In genomic region chr11:52233043-52233653, GRCm38 (mm10) we compare ENCODE assay signal across 8 mouse cellular contexts. TPM values are rescaled to one million over a fixed set of nuclear protein-coding genes. Genes with fewer than 3 reads are reported as not detected.
DNase-seq lines count a peak whose midpoint lies in the region; ATAC-seq and TF ChIP-seq lines count a peak whose summit lies in the region.

No protein-coding gene starts in this region.

- peaks cover 20% of the 10 kb centered on the region for H3K4me1 ChIP-seq in heart, embryonic 15.5 days (replicated peaks)
- no peaks in the 10 kb centered on the region; the same call in 1 of the 2 replicates for H3K4me1 ChIP-seq in bone marrow, adult 2 months (ENCODE audit: control insufficient read depth, insufficient read depth, low read length)
- peaks cover 26% of the 10 kb centered on the region for H3K4me1 ChIP-seq in hindbrain, embryonic 13.5 days (replicated peaks)
- peaks cover 31% of the 10 kb centered on the region for H3K4me1 ChIP-seq in midbrain, embryonic 13.5 days (replicated peaks)

- peak overlapping the region; percentile 63 for H3K4me2 ChIP-seq in heart, embryonic 15.5 days
- H3K4me2 ChIP-seq in hindbrain, embryonic 13.5 days: peak overlapping the region; percentile 72
- peak overlapping the region; percentile 80 for H3K4me2 ChIP-seq in midbrain, embryonic 13.5 days (replicated peaks)

- no peaks in the 10 kb centered on the region for H3K27me3 ChIP-seq in heart, embryonic 15.5 days
- H3K27me3 ChIP-seq in hindbrain, embryonic 13.5 days: no peaks in the 10 kb centered on the region
- H3K27me3 ChIP-seq in midbrain, embryonic 13.5 days: no peaks in the 10 kb centered on the region

- intact Hi-C loops in heart, postnatal 25 days (cut with DNase I): loop anchor here (5.0 kb wide), 1 partner anchor 231 kb away; the partner anchor contains the start of genes Cdkl3 and Ube2b

- no peak overlapping the region for H3K27ac ChIP-seq in heart, embryonic 15.5 days
- H3K27ac ChIP-seq in bone marrow, adult 2 months (ENCODE audit: control insufficient read depth, insufficient read depth, low read depth, low read length, poor library complexity): no peak overlapping the region
- H3K27ac ChIP-seq in hindbrain, embryonic 13.5 days: no peak overlapping the region
- H3K27ac ChIP-seq in midbrain, embryonic 13.5 days: no peak overlapping the region

- H3K9me3 ChIP-seq in heart, embryonic 15.5 days (replicated peaks): no peaks in the 10 kb centered on the region
- no peaks in the 10 kb centered on the region for H3K9me3 ChIP-seq in hindbrain, embryonic 13.5 days
- H3K9me3 ChIP-seq in midbrain, embryonic 13.5 days: no peaks in the 10 kb centered on the region

- peak overlapping the region; percentile 64 for H3K4me3 ChIP-seq in heart, embryonic 15.5 days
- H3K4me3 ChIP-seq in bone marrow, adult 2 months (replicated peaks; ENCODE audit: control insufficient read depth, low read depth, low read length): peak overlapping the region; percentile 36
- H3K4me3 ChIP-seq in hindbrain, embryonic 13.5 days: peak overlapping the region; percentile 98
- H3K4me3 ChIP-seq in midbrain, embryonic 13.5 days (replicated peaks): peak overlapping the region; percentile 91

- no peak for TF ChIP-seq CTCF in bone marrow, adult 2 months (IDR thresholded peaks at IDR 0.05; ENCODE audit: control insufficient read depth, insufficient read depth, low read length)

- H3K36me3 ChIP-seq in heart, embryonic 15.5 days: peaks cover 8% of the 10 kb centered on the region
- H3K36me3 ChIP-seq in hindbrain, embryonic 13.5 days: peaks cover 12% of the 10 kb centered on the region
- H3K36me3 ChIP-seq in midbrain, embryonic 13.5 days: peaks cover 17% of the 10 kb centered on the region

- no peak for ATAC-seq in heart, embryonic 15.5 days (replicated peaks; ENCODE audit: insufficient number of reproducible peaks, insufficient read depth, low FRiP score, low read depth)
- ATAC-seq in hindbrain, embryonic 13.5 days (ENCODE audit: low FRiP score): no peak
- ATAC-seq in midbrain, embryonic 13.5 days: no peak

- peak overlapping the region; percentile 80 for H3K9ac ChIP-seq in heart, embryonic 15.5 days
- H3K9ac ChIP-seq in hindbrain, embryonic 13.5 days: peak overlapping the region; percentile 99
- H3K9ac ChIP-seq in midbrain, embryonic 13.5 days (replicated peaks): peak overlapping the region; percentile 99

- TF ChIP-seq POLR2A in bone marrow, adult 2 months (IDR thresholded peaks at IDR 0.05; ENCODE audit: borderline replicate concordance, control insufficient read depth, low read depth, low read length): no peak

- DNase-seq in heart, postnatal 25 days (ENCODE audit: low spot score): no peak
- DNase-seq in yolk sac, embryonic 10.5 days (ENCODE audit: low spot score): no peak
- DNase-seq in layer of hippocampus, postnatal 10 days (ENCODE audit: low spot score in 2 of 2): no peak
- no peak for DNase-seq in urinary bladder, adult 18-20 months (ENCODE audit: low spot score in 2 of 2)

- 20% methylated on average over 3 of the region's 3 CpGs for WGBS in heart, embryonic 15.5 days
- 9% methylated on average over 3 of the region's 3 CpGs for WGBS in bone marrow, adult 2 months
- WGBS in hindbrain, embryonic 13.5 days: 43% methylated on average over 3 of the region's 3 CpGs
- WGBS in midbrain, embryonic 13.5 days: 33% methylated on average over 3 of the region's 3 CpGs

RNA-seq across cellular contexts. Expression of gene Skp1a, which starts 1.4 kb away (rescaled TPM):
- 464 and 512 TPM in 2 replicates for polyA plus RNA-seq in heart, embryonic 15.5 days (2015; fragmentation: Nextera tagmentation; extraction: Ambion mirVana)
- 100 to 1,000 TPM; 236 to 255 TPM for total RNA-seq in heart, postnatal 25 days (2021)
- 102 and 171 TPM in 2 replicates for polyA plus RNA-seq in bone marrow, adult 2 months (2011; ENCODE audit: insufficient read depth, insufficient read length, low replicate concordance, missing spikeins)
- 1,097 and 1,103 TPM in 2 replicates for polyA plus RNA-seq in hindbrain, embryonic 13.5 days (2015; fragmentation: Nextera tagmentation; extraction: Ambion mirVana)
- 1,061 and 1,143 TPM in 2 replicates for polyA plus RNA-seq in midbrain, embryonic 13.5 days (2015; fragmentation: Nextera tagmentation; extraction: Ambion mirVana)
- 100 to 1,000 TPM; 464 to 465 TPM for total RNA-seq in layer of hippocampus, postnatal 10 days (2021)

RNA-seq across cellular contexts. Expression of gene Olfr1371, which starts 19.4 kb away (rescaled TPM):
- not detected in 2 replicates for polyA plus RNA-seq in heart, embryonic 15.5 days (2015; fragmentation: Nextera tagmentation; extraction: Ambion mirVana)
- total RNA-seq in heart, postnatal 25 days (2021): not detected
- not detected in 2 replicates for polyA plus RNA-seq in bone marrow, adult 2 months (2011; ENCODE audit: insufficient read depth, insufficient read length, low replicate concordance, missing spikeins)
- polyA plus RNA-seq in hindbrain, embryonic 13.5 days (2015; fragmentation: Nextera tagmentation; extraction: Ambion mirVana): not detected in 2 replicates
- polyA plus RNA-seq in midbrain, embryonic 13.5 days (2015; fragmentation: Nextera tagmentation; extraction: Ambion mirVana): not detected in 2 replicates
- not detected for total RNA-seq in layer of hippocampus, postnatal 10 days (2021)

RNA-seq across cellular contexts. Expression of gene Tcf7, which starts 49.7 kb away (rescaled TPM):
- polyA plus RNA-seq in heart, embryonic 15.5 days (2015; fragmentation: Nextera tagmentation; extraction: Ambion mirVana): 5.0 and 36.0 TPM in 2 replicates
- under 1 TPM; 0.70 to 0.75 TPM for total RNA-seq in heart, postnatal 25 days (2021)
- polyA plus RNA-seq in bone marrow, adult 2 months (2011; ENCODE audit: insufficient read depth, insufficient read length, low replicate concordance, missing spikeins): 2.6 TPM in 2 replicates
- 3.2 and 4.7 TPM in 2 replicates for polyA plus RNA-seq in hindbrain, embryonic 13.5 days (2015; fragmentation: Nextera tagmentation; extraction: Ambion mirVana)
- polyA plus RNA-seq in midbrain, embryonic 13.5 days (2015; fragmentation: Nextera tagmentation; extraction: Ambion mirVana): 3.1 and 4.2 TPM in 2 replicates
- total RNA-seq in layer of hippocampus, postnatal 10 days (2021): 1 to 10 TPM; 5.9 to 6.7 TPM

Comparison
In these comparisons a context has a peak if more than half of its experiments do, and no peak if none do; other contexts are left out.
1. H3K4me3 ChIP-seq: peak in every context shown above with its lines; median percentile 98 in hindbrain, embryonic 13.5 days; 91 in midbrain, embryonic 13.5 days; 64 in heart, embryonic 15.5 days; 36 in bone marrow, adult 2 months.